Mouse (Mus musculus): ENCODE data around the gene Slc2a6. TPM values are rescaled to one million over a fixed set of nuclear protein-coding genes. Genes with fewer than 3 reads are reported as not detected.

Gene Slc2a6
- total RNA-seq (2017) = 41.1 to 70.7 TPM (median 48.4 TPM) in 3 replicates

DNA sequence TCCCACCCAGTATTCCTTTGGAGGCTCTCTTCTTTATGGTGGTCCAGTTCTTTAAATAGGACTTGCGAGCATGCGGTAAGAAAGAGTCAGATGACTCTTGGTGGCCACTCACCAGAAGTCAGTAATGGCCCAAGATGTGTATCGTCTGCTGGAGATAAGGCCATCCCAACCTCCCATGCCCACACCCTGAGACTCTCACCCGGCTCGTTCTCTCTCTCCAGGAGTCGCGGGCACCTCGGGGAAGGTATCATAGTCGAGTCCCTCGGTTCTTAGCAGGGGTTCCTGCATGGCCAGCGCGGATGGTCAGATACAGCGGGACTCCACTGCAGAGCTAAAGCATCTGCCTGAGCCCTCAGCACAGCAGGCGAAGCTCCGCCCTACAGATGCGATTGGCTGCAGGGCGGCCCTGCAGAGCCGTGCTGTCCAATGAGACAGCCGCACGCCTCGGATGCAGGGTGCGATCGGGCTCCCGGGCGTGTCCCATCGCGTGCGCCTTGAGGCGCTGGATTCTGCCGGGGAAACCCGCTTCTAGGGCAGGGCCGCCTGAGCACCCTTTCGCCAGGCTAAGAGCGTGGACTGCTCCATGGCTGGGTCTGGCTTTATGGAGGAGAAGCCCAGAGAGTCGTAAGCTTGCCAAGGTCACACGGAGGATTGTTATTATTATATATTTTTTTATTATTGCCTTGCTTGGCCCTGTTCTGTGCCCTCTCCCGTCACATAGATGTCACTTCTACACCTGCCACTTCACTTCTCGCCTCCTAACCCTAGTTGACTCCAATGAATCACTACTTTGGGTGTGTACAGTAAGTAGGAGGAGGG lies at the start of gene Slc2a6:
TSS of gene Slc2a6 (minus strand) at position 381 of the 819 bp plus-strand sequence.
- peak; percentile 78 for ATAC-seq (replicated peaks; ENCODE audit: insufficient number of reproducible peaks, low FRiP score, low TSS enrichment, poor library complexity, severe bottlenecking)

DNA sequence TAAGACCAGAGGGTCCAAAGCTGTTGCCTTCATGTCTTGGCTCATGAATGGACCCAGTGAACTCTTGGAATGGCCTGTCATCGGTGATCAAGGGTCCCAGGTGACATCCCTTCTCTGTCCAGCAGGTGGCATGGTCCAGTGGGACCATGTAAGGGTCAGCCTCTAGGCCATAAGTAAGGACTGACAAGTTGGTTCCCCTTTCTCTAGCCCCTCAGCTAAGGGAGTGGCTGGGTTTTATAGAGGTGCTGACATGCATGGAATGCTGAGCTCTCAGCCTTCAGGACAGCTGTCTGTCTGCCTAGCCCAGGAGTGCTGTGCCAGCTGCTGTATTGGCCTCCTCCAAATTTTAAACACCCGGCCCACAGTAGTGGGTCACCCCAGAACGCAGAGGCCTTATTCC lies 47.7 kb upstream of the Slc2a6 start:
- no peak for ATAC-seq (replicated peaks; ENCODE audit: insufficient number of reproducible peaks, low FRiP score, low TSS enrichment, poor library complexity, severe bottlenecking)

- no peak for ATAC-seq (replicated peaks; ENCODE audit: insufficient number of reproducible peaks, low FRiP score, low TSS enrichment, poor library complexity, severe bottlenecking)
Measured at GRCm38 (mm10) chr2:27074804-27075203, 47.0 kb upstream of the Slc2a6 start.

DNA sequence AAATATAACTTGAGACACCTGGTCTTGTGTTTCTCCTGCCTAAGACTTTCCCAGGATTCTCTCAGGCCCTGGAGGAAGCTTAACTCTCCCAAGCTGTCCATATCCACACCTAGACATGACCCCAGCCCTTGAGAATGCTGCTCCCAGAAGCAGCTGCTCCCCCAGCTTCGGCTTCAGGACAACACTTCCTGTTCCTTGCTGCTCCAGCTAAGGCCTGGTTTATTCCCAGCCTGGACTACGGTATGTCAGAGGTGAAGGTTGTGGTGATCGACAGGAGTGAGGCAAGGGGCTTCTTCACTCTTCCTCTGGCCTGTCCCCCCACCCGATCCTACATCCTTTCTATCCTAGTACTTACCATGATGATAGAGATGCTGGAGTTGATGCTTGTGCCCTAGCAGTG lies 45.6 kb upstream of the Slc2a6 start:
- ATAC-seq (replicated peaks; ENCODE audit: insufficient number of reproducible peaks, low FRiP score, low TSS enrichment, poor library complexity, severe bottlenecking) = no peak

DNA sequence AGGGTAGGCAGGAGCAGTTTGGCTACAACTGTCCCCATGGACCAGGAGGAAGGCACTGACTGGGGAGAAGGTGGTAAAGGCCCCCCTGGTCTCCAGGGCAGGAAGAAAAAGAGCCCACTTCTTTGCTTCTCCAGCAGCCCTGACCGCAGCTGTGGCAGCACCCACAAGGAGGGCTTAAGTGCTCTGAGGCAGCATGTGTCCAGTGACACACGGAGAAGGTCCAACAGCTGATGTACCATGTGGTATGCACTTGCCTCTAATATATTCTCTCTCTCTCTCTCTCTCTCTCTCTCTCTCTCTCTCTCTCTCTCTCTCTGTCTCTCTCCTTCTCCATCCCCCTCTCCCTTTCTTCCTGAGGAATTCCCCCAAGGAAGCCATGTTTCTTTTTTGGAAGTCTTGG lies 44.2 kb upstream of the Slc2a6 start, which contains the start of gene Mymk:
TSS of gene Mymk (minus strand) at position 202 of the 400 bp plus-strand sequence.
- ATAC-seq (replicated peaks; ENCODE audit: insufficient number of reproducible peaks, low FRiP score, low TSS enrichment, poor library complexity, severe bottlenecking) = no peak

- no peak for ATAC-seq (replicated peaks; ENCODE audit: insufficient number of reproducible peaks, low FRiP score, low TSS enrichment, poor library complexity, severe bottlenecking)
Measured at GRCm38 (mm10) chr2:27071137-27071536, 43.3 kb upstream of the Slc2a6 start.

DNA sequence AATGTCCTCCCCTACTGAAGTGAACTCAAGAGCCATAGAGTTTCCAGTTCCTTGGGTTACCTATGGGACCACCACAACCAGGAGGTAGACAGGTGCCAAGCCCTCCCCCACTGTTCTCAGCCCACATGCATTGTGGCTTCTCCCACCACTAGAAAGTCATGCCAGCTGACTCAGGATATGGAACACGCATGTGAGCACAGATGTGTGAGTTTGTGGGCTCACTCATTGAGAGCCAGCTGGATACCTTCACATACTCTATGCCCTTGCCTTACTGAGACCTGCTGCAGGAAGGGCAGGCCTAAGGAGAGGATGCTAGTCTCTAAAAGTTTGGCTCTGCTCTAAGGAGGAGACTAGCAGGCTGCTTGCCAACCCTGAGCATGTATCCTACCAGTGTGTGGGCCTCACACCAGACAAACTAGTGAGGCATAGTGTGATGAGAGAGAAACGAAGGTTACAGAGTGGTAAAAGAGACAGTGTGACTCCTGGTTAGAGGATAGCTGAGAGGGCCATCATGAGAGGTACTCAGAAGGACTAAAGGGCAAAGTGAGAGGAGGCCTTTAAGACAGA lies 42.5 kb upstream of the Slc2a6 start:
- ATAC-seq (replicated peaks; ENCODE audit: insufficient number of reproducible peaks, low FRiP score, low TSS enrichment, poor library complexity, severe bottlenecking) = no peak

- no peak for ATAC-seq (replicated peaks; ENCODE audit: insufficient number of reproducible peaks, low FRiP score, low TSS enrichment, poor library complexity, severe bottlenecking)
Measured at GRCm38 (mm10) chr2:27069646-27070045, 41.8 kb upstream of the Slc2a6 start.

DNA sequence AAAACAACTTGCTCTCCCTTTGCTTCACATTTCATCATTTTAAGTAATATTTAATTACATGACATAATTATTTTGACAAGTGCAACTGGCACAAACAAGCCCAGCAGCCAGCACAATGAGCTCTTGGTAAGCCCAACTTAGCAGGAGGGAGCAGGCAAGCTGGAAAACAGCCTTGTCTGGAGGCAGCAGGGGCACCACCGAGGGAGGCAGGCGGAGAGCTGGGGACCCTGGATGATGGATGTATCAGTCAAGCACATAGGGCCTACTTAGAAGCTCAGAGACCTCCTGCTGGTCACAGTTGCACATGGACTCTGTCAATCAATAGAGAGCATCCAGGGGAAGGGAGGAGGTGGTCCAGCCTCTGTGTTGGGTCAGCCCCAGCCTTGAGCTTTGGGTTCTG lies 40.2 kb upstream of the Slc2a6 start:
- no peak for ATAC-seq (replicated peaks; ENCODE audit: insufficient number of reproducible peaks, low FRiP score, low TSS enrichment, poor library complexity, severe bottlenecking)

GRCm38 (mm10) chr2:27067124-27067523 lies 39.3 kb upstream of the Slc2a6 start:
- ATAC-seq (replicated peaks; ENCODE audit: insufficient number of reproducible peaks, low FRiP score, low TSS enrichment, poor library complexity, severe bottlenecking) = no peak

- ATAC-seq (replicated peaks; ENCODE audit: insufficient number of reproducible peaks, low FRiP score, low TSS enrichment, poor library complexity, severe bottlenecking) = no peak
Measured at GRCm38 (mm10) chr2:27059187-27059586, 31.4 kb upstream of the Slc2a6 start.

DNA sequence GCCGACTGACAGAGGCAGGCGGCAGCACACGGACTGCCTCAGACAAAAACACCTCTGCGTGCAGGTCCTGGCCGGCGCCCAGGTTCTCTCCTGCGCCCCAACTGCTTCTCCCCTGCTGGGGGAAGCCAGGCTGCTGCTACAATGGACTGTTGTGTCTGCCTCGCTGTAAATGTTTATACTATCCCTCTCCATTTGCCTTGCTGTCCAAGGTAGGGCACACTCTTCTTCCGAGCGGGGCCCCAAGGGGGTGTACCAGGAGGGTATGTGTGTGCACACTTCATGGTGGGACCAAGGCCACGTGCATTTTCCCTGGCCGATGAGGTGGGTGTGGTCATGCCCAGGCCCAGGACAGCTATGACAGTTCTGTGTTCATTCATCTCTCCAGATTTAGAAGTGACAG lies 31.0 kb upstream of the Slc2a6 start:
- ATAC-seq (replicated peaks; ENCODE audit: insufficient number of reproducible peaks, low FRiP score, low TSS enrichment, poor library complexity, severe bottlenecking) = no peak

GRCm38 (mm10) chr2:27058251-27058650 lies 30.5 kb upstream of the Slc2a6 start:
- ATAC-seq (replicated peaks; ENCODE audit: insufficient number of reproducible peaks, low FRiP score, low TSS enrichment, poor library complexity, severe bottlenecking) = no peak

DNA sequence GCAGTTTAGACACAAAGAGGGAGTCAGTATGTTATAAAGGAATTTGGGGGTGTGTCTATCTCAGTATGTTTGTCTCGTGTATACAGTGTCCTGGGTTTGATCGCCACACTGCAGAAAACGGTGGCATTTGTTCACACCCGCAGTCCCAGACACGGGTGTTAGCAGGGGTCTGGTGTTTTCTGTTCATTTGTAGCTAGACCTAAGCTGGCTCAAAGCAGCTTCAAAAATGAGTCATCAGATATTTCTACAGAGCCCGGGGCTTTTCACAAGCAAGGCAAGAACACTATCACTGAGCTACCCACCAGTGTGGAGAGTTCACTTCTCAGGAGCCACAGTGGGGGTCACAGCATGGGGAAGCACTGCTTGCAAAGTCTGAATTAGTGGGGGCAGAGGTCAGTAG lies 21.6 kb upstream of the Slc2a6 start:
- no peak for ATAC-seq (replicated peaks; ENCODE audit: insufficient number of reproducible peaks, low FRiP score, low TSS enrichment, poor library complexity, severe bottlenecking)

DNA sequence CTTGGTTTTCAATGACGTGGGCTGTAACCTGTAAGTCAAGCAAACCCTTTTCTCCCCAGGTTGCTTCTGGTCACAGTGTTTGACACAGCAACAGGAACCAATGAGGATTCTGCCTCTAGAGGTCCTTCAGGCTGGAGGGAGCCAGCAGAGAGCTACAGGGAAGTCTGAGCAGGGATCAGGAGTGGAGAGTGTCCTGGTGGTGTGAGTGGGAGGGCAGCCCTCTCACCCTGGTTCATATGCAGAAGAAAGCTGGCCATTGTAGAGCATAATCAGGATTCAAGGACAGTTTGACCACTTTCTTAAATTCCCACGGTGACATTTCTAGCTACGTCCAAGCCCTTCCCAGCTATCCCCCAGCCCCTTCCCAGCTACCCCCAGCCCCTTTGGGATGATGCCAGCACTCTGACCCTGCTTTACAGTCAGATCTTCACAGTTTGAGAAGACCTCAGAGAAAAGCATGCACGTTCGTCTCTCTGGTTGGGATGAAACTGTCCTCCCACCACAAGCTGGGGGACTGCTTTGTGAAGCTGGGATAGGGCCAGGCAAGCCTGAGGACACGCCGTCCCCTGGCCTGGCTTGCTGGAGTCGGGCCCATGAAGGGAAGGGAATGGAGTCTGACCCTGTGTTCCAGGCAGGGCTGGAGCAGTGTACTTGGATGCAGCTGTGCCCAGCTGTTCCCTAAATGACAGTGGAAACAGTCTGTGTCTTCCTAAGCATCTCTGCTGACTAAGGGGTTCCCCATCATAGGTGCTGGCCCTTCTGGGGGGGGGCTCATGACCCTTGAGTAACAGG lies 18.4 kb upstream of the Slc2a6 start:
- ATAC-seq (replicated peaks; ENCODE audit: insufficient number of reproducible peaks, low FRiP score, low TSS enrichment, poor library complexity, severe bottlenecking) = no peak

- no peak for ATAC-seq (replicated peaks; ENCODE audit: insufficient number of reproducible peaks, low FRiP score, low TSS enrichment, poor library complexity, severe bottlenecking)
Measured at GRCm38 (mm10) chr2:27044641-27045040, 16.8 kb upstream of the Slc2a6 start.

GRCm38 (mm10) chr2:27044166-27044565 lies 16.4 kb upstream of the Slc2a6 start:
- ATAC-seq (replicated peaks; ENCODE audit: insufficient number of reproducible peaks, low FRiP score, low TSS enrichment, poor library complexity, severe bottlenecking) = no peak

DNA sequence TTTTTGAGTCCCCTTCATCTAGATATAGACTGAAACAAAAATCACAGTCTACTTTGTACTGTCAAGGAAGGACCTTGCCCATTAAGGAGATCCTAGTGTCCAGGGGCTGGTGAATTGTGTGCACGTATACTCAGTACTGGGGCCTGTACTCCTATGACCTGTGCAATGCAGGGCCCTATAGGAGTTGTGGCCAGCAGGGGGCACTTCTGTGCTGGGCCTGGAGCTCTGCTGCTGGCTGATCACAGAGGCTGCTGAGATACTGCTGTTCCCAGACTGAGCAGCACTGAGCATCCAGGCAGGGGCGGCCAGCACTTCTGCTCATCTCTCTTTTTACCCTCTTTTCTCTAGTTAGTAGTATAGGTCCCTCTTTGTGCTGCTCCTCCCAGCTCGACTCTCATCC lies 15.7 kb upstream of the Slc2a6 start:
- ATAC-seq (replicated peaks; ENCODE audit: insufficient number of reproducible peaks, low FRiP score, low TSS enrichment, poor library complexity, severe bottlenecking) = no peak

- no peak for ATAC-seq (replicated peaks; ENCODE audit: insufficient number of reproducible peaks, low FRiP score, low TSS enrichment, poor library complexity, severe bottlenecking)
Measured at GRCm38 (mm10) chr2:27042131-27042844, 14.5 kb upstream of the Slc2a6 start.
